Mouse (Mus musculus): ENCODE measurements at regions not wholly inside any gene's neighbourhood (a gene's known extent, or its start where the extent isn't known, plus 50 kb on each side); places are given as distances from the start of the nearest gene placed in this dataset.

DNA sequence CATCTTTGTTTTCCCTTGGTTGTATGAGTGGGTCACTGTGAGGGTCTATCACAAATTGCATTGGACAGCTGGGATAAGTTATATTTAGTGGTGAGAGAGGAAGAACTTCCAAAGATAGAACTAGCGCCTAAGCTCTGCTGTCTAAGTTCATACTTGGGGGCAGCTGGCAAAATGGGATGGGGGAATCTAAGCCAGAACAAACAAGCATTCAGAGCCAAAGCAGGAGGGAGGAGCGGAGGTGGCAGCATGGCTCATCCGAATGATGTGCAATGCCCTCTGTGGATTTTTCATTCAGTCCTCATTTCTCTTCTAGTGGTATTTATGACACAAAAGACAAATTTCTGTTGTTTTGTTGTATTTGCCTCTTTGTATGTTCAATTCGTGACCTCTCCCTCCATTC lies 144.5 kb upstream of the Adra1d start:
- TF ChIP-seq POLR2A (IDR thresholded peaks at IDR 0.05; ENCODE audit: insufficient read depth, low read depth, low read length) (no peak), CTCF (IDR thresholded peaks at IDR 0.05) (no peak), EP300 (IDR thresholded peaks at IDR 0.05; ENCODE audit: insufficient read depth, low read depth, low read length) (no peak)
